Mouse (Mus musculus) cerebellum, adult (tissue): ENCODE results near the gene Olfr1126.
"Not testable (repeated sequence)": the region's sequence is repeated elsewhere in the genome, so short reads cannot be mapped to it uniquely, and the experiment has no call there.

ENCODE experiments used
- ATAC-seq: cut with Nextera tagmentation; 2 replicates; pipeline ENCODE4 v1.9.2; 2017; ENCODE audit warnings: mild to moderate bottlenecking, moderate library complexity, mixed read lengths; ENCODE audit not compliant: insufficient number of reproducible peaks, low FRiP score, low TSS enrichment

Gene Olfr1126

DNA sequence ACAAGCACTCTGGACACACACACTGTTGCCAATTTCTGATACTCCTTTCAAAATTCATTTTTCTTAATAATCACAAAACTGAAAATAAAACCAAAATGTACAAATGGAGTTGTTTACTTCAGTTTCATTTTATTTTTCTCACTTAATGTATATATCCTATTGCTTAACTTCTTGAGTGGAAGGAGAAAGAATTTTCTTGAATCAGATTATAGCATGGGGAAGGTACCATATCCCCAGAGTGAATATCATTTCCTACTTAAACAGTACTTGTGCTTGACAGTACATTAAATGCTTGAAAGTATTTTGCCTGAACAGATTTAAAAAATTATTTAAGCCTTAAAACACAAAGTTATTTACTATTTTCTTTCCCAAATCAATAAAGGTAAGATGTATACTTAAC is at the start of gene Olfr1126:
TSS of gene Olfr1126 (plus strand) at position 301 of the 400 bp plus-strand sequence.
- ATAC-seq = no peak

DNA sequence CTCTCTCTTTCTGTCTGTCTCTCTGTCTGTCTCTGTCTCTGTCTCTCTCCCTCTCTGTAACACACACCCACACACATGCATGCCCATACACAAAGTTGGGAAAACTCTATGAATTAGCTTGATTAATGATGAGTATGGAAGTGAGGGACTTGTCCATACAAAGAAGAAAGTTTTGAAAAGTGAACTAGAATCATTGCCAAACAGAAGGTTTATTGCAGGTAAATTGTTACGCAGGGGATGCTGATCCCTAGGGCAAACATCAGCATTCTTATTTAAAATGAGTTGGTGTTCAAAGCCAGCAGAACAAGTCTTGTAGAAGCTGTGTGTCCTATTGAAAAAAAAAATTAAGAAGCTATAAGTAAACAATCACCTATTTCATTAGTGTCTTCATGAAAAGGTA is 37.4 kb upstream of the Olfr1126 start, which contains the start of gene Olfr1123:
TSS of gene Olfr1123 (plus strand) at position 301 of the 400 bp plus-strand sequence.
- ATAC-seq = no peak

DNA sequence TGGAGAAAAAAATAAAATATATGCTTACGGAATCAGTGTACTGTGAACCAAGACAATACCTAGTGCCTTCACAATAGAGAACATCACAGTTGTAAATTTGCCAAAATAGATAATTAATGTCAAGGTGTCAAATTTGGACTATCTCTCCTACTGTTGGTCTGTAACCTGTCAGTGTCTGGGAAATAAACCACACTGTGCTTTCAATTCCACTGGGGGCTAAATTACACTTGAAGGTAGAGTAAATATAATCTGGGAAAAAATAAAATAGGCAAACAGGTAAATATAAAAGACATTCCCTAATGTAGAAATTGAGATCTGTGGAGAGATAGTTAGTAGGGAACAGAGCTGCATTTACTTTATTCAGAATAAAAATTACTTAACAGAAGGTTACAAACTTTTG is 23.8 kb upstream of the Olfr1126 start, which contains the start of gene Olfr1124:
TSS of gene Olfr1124 (plus strand) at position 301 of the 400 bp plus-strand sequence.
- no peak for ATAC-seq

DNA sequence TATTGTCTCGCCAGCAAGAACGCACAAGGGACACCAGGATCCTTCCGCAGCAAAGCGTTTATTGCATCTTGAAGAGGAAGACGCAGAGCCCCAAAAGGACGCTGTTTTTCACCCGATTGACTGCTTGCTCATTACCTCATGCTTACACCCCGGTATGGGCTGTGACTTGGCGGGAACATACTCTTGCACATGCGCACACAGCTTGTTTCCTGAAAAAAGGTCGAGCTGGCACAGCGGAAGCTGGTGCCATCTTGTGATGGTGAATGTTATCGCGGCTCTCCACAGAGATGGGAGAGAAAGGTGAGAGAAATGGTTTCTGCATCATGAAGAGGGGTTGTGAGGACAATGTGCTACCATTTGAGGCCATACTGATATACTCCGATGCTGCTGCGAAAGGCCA is 16.0 kb upstream of the Olfr1126 start:
- no peak for ATAC-seq

DNA sequence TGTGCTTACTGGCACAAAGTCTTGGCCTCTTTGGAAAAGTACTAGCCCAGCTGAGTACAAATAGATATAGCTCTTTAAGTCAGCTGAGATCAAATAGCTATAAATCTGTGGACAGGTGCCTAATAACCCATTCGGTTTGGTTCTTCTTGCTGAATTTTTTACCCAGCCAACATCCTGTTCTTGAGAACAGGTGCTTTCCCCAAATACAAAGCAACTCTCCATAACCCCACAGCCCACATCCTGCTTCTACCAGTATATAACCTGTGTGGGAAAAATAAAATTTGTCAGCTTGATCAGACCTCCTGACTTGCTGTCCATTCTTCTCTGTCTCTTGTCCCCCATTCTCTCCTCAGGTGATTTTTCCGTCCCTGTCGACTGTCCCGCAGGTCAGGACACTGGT is 8.0 kb downstream of the Olfr1126 start:
- ATAC-seq = no peak

DNA sequence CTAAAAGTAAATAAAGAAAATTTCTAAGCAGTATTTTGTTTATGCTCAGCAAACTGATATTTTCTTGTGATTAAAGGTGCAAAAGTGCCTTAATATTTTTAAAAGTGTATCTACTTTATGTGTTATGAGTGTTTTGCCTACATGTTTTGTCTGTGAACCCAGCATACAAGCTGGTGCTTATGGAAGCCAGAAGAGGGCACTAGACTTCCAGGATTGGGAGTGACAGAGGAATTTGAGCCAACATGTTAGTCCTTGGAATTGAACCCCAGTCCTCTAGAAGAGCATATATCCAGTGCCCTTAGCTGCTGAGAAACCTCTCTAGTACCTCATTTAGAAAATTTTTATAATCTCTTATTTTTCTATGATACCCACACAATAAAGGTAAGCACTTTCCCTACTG is 26.4 kb downstream of the Olfr1126 start:
- ATAC-seq = no peak

DNA sequence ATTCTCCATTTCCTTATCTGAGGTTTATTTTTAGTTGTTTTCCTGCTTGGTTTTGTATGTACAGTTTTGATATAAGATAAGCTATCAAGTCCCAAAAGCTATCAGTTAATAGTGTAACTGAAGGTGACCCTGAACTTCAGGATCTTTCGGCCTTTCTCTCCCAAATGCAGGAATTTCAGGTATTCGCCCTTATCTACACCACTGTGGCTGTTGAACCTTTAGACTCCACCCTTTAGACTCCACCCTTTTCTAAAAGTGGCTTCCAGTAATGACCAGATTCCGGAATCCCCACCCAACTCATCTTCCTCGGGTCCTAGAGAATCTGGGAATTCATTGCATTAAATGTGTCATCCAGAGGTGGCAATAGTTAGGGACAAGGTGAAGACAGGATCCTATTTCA is 27.4 kb downstream of the Olfr1126 start:
- no peak for ATAC-seq

DNA sequence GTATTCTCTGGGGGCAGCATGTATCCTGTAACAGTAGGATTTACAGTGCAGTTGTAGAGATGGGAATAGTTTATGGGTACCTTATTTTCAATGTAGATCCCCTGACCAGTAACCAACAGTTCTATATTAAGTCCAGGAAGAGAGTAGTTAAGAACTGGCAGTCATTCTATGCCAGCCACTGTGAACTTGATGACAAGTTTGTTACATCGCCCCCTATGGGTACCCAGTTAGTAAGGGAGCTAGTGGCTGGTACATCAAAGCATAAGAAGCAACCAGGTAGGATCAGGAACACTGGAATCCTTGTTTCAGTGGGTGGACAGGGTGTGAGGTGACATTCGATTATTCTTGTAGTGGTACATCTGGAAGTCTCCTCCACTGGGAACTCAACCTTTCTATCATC is 28.5 kb downstream of the Olfr1126 start:
- no peak for ATAC-seq

DNA sequence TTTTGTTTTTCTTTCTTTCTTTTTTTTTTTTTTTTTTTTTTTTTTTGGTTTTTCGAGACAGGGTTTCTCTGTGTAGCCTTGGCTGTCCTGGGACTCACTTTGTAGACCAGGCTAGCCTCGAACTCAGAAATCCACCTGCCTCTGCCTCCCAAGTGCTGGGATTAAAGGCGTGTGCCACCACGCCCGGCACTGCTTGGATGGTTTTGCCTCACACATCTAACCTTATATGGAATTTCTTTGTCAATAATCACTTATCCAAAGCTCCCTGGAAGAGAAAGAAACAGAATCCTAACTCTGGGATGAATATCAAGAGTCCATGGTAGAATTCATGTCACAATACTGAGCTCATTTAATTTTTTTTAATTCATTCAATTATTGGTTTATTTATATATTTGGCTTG is 43.2 kb downstream of the Olfr1126 start, which contains the start of gene Pramel7:
TSS of gene Pramel7 (minus strand) at position 101 of the 400 bp plus-strand sequence.
- not testable (repeated sequence) for ATAC-seq

DNA sequence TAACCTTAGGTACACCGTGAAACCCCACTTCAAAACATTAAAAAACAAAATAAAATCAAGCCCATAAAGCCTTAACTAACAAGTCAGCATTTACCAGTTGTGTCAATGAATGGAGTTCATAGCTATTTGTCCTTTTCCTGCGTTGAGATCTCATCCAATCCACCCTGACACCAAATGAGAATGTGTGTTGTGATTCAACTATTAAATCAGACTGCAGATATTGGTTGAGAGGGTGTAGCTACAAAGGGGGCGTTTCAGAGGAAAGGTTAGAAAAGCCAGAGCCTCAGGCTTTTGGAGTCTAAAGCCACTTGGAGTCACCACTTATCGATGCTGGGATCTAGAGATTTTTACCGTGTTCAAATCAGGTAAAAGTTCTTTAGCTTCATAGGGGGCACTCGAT is 52.5 kb downstream of the Olfr1126 start, which contains the start of gene Pramel6:
TSS of gene Pramel6 (plus strand) at position 301 of the 400 bp plus-strand sequence.
- ATAC-seq = no peak
